Mouse (Mus musculus) embryonic fibroblast, embryonic 13.5 days (primary cell): Measurements from ENCODE around the gene Rin2. TPM values are rescaled to one million over a fixed set of nuclear protein-coding genes. Genes with fewer than 3 reads are reported as not detected.

Experiments used
- H3K27ac ChIP-seq: 2 replicates; pipeline ENCODE4 v1.5.1; 2012; ENCODE audit warnings: low read length, control low read depth, inconsistent platforms; ENCODE audit not compliant: insufficient read depth
- H3K4me1 ChIP-seq: 2 replicates; pipeline ENCODE4 v1.6.1; 2011; ENCODE audit warnings: low read length; ENCODE audit not compliant: control insufficient read depth, insufficient read depth
- H3K4me3 ChIP-seq: 2 replicates; pipeline ENCODE4 v1.5.1; 2011; ENCODE audit warnings: mild to moderate bottlenecking, control low read depth, low read length; ENCODE audit not compliant: insufficient read depth
- CTCF ChIP-seq: IDR thresholded peaks from 2 replicates; pipeline ENCODE4 v1.5.1; 2011; ENCODE audit warnings: mild to moderate bottlenecking, control low read depth, low read length, moderate library complexity, borderline replicate concordance; ENCODE audit not compliant: insufficient read depth
- POLR2A ChIP-seq: IDR thresholded peaks from 2 replicates; pipeline ENCODE4 v1.6.1; 2011; ENCODE audit warnings: low read depth, mild to moderate bottlenecking, control low read depth, low read length, moderate library complexity
- polyA plus RNA-seq: library from polyadenylated mRNA; stranded (reverse); fragments of >200 nt; gene quantifications from 2 replicates; pipeline ENCODE4 v1.2.4, GENCODE M21; 2011; ENCODE audit warnings: low read depth; ENCODE audit not compliant: missing spikeins, insufficient read length

Gene Rin2
- polyA plus RNA-seq, 1 experiment = 30.5 TPM

DNA sequence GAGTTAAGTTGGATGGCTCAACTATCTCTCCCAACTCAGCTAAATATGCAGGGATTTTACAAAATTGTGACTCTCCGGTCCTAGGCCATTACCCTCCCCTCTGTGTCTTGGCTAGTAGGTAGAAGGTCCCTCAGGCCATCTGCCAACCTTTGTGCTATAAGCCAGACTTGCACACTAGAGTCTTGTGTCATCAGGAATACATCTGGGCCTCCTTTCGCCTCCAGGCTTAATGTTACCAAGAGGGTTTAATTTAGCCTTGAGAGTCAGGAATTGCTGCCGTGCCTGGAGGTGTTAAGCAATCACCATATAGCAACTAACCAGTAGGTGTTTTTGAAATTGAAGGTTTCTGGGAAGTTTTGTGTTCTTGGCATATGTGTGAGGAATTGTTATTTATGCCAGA is 158.3 kb downstream of the Rin2 start:
- TF ChIP-seq POLR2A = no peak
- H3K27ac ChIP-seq = peak overlapping the region; percentile 68

DNA sequence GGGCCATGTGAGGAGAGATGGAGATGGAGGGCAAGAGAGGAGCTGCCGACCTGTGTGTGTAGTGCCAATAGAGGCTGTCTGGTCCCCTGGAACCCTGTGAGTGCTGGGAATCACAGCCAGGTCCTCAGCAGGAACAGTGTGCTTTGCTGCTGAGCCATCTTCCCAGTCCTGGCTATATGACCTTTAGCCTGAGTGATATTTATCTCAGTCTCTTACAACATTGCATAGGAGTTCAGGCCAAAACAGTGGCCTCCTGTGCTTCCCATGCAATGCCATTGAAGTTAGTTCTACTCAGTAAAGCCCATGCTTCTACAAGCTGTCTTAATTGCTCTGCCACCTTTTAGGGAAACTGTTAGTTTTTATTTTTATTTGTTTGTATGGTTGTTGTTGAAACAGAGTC is 160.9 kb downstream of the Rin2 start:
- Histone ChIP-seq H3K4me1 (peaks cover 7% of the 10 kb centered on the region; the same call in 1 of the 2 replicates), H3K4me3 (no peak overlapping the region), H3K27ac (no peak overlapping the region)
- no peak for TF ChIP-seq CTCF
- no peak for TF ChIP-seq POLR2A

More for the DNA sequence above, 158.3 kb downstream of the Rin2 start:
- no peak overlapping the region for H3K4me3 ChIP-seq
- peaks cover 7% of the 10 kb centered on the region; the same call in 1 of the 2 replicates for H3K4me1 ChIP-seq

DNA sequence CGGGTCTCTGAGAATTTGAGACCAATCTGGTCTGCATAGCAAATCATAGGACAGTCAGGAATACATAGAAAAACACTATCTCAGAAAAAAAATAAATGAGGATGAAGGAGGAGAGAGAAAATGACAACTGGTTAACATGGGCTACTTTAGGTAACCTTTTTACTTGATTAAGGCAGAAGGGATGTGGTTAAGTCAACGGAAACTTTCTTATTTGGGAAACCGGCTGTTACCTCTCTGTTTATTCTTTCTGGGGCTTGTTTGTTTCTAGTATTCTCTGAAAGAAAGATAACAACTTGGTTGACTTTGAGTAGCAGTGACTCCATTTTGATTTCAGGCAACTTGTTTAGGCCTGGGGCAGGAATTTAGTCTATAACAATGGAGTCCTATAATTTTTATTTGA is 163.7 kb downstream of the Rin2 start:
- Histone ChIP-seq H3K27ac (no peak overlapping the region), H3K4me3 (no peak overlapping the region), H3K4me1 (peaks cover 14% of the 10 kb centered on the region)
- TF ChIP-seq POLR2A (no peak), CTCF (no peak)

DNA sequence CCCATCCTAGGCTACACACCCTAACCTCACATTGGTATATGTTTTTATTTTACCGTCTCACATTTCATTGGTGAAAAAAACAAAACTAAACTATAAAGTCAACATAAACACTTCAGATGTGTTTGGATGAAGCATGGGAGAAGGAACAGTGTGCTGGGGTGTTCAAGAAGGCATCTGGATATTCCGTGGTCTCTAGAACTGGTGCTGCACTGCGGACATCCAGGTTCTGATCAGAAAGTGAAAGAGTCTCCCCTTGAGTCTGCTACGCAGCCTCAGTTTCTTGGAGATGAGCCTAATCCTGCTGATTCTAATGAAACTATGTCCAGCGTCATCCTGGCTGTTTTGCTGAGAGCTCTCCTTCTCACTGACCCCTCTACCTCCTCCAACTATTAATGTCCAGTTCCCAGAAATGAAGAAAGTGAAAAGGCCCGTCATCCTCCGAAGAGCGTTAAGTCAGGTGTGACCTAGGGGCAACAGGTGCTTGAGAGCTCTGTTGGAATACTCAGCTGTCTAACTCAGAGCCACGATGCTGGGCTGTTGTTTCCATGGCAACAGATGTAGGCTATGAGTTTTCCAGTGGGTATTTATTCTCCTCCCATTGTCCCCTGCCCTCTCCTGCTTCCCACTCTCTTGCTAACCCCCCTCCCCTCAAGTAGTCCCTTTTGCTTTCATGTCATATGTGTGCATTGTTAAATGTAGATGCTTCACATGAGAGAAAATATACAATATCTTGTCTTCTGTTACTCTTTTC is 164.7 kb downstream of the Rin2 start:
- TF ChIP-seq CTCF (no peak), POLR2A (no peak)
- no peak overlapping the region for H3K27ac ChIP-seq
- peaks cover 15% of the 10 kb centered on the region for H3K4me1 ChIP-seq
- H3K4me3 ChIP-seq = no peak overlapping the region

DNA sequence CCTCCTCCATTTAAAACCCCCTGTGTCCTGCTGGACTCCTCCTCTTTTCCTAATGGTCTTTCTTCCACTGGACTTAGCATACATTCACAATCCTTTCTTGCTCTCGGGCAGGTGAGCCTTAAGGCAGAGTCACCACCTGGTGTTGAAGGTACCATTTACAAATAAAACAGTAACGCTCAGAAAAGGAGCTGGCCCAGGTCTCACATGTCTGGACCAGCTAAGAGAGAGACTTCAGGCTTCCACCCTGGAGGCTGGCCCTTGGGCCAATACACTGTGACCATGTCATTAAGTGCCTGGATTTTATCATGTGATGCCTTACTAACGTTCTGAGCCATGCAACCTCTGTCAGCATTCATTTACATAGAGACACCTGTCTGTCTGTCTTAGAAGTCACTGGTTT is 165.3 kb downstream of the Rin2 start:
- Histone ChIP-seq H3K4me1 (peaks cover 15% of the 10 kb centered on the region), H3K4me3 (no peak overlapping the region), H3K27ac (no peak overlapping the region)
- TF ChIP-seq CTCF = no peak
- TF ChIP-seq POLR2A = no peak

DNA sequence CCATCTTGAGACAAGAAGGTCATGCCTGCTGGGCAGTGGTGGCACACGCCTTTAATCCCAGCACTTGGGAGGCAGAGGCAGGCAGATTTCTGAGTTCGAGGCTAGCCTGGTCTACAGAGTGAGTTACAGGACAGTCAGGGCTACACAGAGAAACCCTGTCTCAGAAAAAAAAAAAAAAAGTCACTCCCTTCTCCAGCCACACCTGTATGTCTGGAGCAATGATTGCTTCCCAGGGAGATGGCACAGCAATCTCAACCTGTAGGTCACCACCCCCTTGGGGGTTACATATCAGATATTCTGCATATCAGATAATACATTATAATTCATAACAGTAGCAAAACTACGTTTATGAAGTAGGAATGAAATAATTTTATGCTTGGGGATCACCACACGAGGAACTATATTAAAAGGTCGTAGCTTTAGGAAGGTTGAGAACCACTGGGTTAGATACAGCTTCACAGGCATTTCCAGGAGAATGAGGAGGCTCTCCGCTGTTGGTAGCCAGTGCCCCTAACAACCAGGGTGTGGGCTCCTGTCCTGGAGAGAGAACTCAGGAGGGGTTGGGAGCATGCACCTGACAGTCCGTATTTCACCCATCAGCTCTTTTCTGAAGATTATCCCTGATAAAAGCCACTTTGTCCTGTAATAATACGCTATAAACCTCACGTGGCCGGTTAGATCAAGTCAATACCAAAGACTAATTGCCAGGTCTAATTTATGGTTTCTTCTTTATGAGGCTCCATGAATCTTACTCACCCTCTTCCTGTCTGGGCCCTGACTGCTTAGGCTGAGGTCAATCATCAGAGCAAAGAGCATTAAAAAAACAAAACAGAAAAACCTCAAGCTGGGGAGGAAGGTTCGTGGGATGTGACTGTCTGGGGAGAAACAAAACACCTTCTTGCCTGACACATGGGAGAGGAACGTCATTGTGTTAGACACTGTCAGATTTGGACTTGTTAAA is 166.2 kb downstream of the Rin2 start:
- Histone ChIP-seq H3K4me3 (no peak overlapping the region), H3K27ac (no peak overlapping the region), H3K4me1 (peaks cover 15% of the 10 kb centered on the region)
- TF ChIP-seq CTCF (no peak), POLR2A (no peak)

DNA sequence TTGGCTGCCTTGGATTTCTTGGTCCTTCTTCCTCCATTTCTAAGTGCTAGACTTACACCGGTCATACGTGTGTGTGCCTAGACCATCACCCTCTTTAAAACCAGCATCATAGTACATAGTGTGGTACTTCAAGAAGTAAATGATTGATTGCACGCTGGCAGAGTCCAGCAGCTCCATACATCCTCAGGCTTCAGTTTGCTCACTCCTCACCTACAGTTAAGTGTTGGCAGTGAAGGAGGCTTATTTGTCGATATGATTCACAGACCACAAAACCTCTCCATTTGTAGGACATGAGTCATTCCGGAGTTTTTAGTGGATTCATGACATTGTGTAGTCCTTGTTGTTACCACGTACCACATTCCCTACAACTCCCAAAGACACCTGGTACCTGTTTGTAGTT is 168.3 kb downstream of the Rin2 start:
- Histone ChIP-seq H3K4me1 (peaks cover 15% of the 10 kb centered on the region), H3K27ac (peak overlapping the region; percentile 29; the same call in 1 of the 2 replicates), H3K4me3 (no peak overlapping the region)
- TF ChIP-seq CTCF = no peak
- TF ChIP-seq POLR2A = no peak

DNA sequence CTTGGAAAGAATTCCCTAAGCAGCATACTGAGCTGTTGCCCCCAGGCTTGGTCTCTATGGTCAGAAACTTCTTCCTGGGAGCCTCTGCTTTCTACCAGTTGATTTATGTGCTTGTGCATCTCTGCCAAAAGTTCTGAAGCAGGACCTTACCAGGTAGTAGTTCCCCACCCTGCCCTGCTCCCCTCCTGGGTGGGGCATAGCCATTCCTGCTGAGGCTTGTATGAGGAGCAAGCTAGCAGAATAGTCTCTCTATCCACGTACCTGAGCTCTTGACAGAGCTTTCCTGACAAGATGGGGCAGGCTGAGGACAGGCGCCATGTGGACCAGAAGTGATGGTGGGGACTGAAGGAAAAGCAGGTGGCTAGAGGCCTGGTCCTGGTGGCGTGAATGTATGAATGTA is 171.6 kb downstream of the Rin2 start:
- peaks cover 17% of the 10 kb centered on the region for H3K4me1 ChIP-seq
- H3K27ac ChIP-seq = no peak overlapping the region
- H3K4me3 ChIP-seq = no peak overlapping the region
- TF ChIP-seq CTCF = no peak
- no peak for TF ChIP-seq POLR2A

DNA sequence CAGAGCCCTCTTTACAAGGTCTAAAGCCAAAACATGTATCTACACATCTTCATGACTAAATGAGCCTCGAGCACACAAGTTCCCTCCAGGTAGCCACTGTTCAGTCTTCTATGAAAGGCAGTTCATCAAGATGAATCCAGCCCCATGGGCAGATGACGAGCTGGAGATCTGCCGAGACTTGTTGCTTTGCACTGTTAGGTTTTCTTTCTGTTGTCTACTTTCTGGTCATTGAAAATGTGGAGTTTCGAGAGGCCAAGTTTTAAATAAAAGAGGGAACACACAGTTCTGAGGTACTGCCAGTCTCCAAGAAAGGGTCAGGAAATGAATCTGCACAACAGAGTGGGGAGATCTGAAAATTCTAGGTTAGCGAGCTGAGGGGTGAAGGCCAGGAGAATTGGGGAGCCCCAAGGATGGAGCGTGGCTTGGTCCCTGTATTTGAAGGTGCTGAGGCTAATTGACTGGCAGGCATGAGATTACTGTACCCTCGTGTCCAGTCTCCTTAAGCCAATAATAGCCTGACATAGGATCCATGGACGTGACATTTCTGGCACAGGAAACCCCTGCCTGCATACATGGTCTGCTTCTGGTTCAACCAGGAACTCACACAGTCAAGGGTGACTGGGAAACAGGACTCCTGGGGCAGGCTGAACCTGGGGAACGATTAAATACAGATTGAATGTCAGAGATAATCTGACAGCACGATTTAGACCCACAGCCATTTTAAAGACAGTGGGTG is 174.3 kb downstream of the Rin2 start:
- TF ChIP-seq CTCF = no peak
- TF ChIP-seq POLR2A = no peak
- H3K27ac ChIP-seq = no peak overlapping the region
- H3K4me3 ChIP-seq = no peak overlapping the region
- H3K4me1 ChIP-seq = peaks cover 4% of the 10 kb centered on the region
